Mouse (Mus musculus) frontal cortex, postnatal 14 days (tissue): ENCODE results near the gene Flot2.
A peak's percentile ranks its signal among the peaks of the same experiment; 100 is the strongest.
"Not testable (repeated sequence)": the region's sequence is repeated elsewhere in the genome, so short reads cannot be mapped to it uniquely, and the experiment has no call there.

ENCODE experiments used
- DNase-seq, 2 experiments: peaks; one replicate each; pipeline ENCODE4 v3.0.0; 2022; ENCODE audit warnings: low spot score in 2 of 2

The Flot2 gene

DNA sequence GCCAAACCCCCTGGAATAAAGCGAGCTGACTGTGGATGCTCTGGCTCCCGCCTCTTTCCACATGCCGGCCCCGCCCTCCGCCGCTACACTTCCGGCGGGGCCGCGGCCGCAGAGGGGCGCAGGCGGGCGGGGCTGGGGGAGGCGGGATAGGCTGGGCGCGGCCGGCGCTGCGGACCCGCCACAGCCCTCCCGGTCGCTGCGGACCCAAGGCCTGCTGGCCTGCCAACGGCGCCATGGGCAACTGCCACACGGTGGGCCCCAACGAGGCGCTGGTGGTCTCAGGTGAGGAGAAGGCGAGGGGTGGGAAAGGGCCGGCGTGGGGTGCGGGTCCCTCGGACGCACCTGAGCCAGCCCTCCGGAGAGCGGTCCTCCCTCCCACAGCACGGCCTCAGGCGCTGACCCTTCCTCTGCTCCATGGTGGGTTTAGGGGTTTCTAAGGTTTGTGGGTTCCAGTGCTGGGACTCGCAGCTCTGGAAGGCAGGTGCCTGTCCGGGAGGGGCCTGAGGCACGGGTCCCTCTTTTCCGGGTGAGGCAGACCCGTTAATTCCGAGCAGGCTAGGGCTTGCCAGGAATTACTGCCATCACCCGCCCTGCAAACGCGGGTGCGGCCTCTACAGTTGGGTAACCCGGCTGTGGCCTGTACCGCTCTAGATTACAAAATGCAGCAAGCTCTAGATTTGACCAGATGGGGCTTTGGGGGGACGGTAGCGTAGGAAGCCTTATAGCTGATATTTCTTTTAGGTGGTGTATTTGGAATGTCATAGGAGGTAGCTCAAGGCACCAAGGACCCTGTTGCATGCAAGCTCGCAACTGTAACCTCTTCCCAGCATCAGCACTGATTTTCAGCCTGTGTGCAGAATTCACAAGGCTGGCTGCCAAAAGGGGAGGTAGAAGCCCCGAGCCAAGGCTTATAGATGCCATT, at the start of gene Flot2:
TSS of gene Flot2 (plus strand) at position 101 of the 922 bp plus-strand sequence.
- DNase-seq = peak in 1 of 2 experiments; percentile 28

DNA sequence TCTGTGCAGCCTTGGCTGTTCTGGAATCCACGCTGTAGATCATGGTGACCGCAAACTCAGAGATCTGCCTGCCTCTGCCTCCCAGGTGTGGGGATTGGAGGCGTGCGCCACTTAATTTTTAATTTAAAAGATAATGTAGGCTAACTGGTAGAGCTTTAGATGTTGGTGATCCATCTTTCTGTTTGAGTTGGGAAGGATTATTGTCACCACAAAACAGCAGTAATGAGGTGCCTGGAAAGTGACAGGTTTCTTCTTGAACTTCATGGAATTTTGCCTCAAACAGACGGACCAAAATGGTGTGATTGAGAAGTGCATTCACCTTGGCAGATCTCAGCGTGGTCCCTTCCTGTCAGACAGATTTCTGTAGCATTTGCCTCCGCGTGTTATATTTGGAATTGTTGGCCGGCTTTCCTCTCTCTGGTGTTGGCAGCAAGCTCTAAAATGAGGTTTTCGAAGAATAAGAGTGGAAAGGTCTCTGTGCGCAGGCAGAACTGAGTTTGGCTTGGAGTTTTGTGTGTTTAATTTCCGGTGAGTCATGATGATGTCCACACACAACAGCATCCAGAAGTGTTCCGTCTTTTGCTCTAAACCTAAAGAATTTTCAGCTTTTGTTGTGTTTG, 48.5 kb upstream of the Flot2 start:
- DNase-seq = no peak

DNA sequence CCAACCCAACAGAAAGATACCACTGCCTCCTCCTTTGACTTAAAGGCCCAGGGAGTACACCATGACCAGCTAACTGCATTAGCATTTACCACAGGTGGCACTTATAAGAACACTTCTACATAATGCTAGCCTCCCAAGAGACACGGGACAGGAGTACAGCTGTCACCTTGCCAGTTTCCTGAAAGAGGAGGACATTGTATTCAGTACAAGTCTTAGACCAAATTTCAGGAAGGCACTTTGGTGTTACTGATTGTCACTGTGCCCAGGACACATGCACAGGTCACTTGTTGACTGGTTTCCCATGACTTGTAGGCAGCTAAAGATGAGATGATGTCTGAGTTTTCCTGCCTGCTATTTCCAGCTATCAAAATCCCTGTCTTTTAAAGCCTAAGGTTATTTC, 42.2 kb upstream of the Flot2 start:
- DNase-seq = no peak

DNA sequence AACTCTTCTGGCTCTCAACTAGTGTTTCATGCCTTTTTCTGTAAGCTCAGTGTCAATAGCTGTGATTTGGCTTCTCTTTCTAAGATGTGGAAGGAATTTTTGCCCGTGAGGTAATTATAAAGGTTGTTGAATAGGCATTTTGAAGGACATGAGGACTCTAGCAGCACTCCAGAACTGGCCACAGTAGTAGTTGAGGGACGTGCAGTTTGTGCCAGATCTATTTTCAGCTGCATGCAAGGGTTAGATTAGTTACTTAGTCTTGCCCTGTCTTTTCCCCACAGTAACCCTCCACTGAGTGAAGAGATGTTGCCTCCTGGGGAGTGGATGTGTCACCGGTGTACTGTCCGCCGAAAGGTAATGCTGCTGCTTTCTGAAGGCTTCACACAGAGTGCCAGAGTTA, 31.3 kb upstream of the Flot2 start:
- DNase-seq = no peak

DNA sequence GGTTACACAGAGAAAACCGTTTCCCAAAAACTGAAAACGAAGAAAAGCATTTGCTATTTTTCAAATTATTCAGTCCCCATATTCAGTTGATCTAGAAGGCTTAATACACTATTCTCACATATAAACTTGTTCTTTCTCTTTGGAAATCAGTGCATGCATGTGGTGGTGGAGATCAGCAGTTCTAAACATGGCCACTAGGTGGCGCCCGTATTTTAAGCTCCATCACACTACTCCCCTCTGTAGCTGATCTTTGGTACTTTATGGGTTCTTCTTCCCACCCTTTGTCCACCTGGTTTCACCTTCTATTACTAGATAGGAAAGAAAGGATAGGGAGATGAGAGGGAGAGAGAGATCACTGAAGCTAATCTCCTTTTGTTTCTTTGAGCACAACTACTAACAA, 18.1 kb upstream of the Flot2 start:
- peak in 1 of 2 experiments; percentile 72 for DNase-seq

DNA sequence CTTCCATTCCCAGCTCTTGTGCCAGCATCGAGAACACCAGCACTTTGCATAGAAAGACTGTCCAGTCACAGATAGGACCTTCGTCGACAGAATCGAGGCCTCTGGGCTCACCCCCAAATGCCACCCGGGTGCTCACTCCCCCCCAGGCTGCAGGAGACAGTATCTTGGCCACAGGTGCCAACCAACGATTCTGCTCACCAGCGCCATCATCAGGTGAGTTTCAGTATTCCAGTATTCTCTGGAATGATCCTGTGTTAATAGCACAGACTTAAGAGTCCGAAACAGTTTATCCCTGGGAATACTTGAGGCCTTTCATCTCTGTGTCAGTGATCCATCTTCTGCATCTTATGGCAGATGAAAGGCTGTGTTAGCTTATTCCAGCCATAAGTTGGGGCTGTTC, 14.1 kb upstream of the Flot2 start:
- no peak for DNase-seq

DNA sequence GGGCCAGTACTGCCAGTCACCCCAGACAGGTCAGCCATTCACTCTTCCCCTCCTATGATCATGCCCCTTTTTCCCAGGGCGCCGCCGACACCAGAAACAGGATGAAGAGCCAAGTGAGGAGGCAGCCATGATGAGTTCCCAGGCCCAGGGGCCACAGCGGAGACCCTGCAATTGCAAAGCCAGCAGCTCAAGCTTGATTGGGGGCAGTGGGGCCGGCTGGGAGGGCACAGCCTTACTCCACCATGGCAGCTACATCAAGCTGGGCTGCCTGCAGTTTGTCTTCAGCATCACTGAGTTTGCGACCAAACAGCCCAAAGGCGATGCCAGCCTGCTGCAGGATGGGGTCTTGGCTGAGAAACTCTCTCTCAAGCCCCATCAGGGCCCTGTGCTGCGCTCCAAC, 8.5 kb upstream of the Flot2 start:
- no peak for DNase-seq

DNA sequence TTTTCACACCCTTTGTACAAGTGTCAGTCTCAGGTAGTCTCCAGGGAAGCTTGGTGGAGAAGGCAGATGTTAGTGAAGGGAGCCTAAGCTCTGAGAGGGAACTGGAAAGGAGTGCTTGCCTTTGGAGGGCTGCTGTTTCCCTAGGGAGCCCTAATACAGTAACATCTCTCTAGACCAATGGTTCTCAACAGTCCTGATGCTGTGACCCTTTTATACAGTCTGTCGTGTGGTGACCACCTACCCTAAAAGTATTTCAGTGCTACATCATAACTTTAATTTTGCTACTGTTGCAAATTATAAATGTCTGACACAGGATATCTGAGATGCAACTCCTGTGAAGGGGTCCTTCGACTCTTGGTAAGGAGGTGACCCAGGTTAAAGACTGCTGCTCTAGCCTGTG, 7.1 kb upstream of the Flot2 start:
- DNase-seq = no peak

DNA sequence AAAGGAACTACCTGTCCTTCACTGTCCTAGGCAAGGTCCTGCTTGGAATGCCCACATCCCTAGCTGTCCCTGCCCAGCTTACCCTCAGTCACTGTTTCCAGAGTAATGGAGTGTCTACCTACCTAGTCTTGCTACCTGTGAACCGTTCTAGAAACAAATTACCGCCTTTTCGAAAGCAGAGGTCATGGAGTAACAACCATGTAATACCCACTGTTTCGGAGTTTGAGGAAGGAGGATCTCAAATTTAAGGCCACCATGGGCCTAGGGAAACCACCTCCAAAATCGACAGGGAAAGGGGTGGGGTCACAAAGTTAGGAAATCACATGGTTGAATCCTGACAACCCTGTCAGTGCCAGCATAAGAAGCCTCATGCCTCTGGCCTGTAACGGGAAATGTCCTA, 6.3 kb upstream of the Flot2 start:
- no peak for DNase-seq

DNA sequence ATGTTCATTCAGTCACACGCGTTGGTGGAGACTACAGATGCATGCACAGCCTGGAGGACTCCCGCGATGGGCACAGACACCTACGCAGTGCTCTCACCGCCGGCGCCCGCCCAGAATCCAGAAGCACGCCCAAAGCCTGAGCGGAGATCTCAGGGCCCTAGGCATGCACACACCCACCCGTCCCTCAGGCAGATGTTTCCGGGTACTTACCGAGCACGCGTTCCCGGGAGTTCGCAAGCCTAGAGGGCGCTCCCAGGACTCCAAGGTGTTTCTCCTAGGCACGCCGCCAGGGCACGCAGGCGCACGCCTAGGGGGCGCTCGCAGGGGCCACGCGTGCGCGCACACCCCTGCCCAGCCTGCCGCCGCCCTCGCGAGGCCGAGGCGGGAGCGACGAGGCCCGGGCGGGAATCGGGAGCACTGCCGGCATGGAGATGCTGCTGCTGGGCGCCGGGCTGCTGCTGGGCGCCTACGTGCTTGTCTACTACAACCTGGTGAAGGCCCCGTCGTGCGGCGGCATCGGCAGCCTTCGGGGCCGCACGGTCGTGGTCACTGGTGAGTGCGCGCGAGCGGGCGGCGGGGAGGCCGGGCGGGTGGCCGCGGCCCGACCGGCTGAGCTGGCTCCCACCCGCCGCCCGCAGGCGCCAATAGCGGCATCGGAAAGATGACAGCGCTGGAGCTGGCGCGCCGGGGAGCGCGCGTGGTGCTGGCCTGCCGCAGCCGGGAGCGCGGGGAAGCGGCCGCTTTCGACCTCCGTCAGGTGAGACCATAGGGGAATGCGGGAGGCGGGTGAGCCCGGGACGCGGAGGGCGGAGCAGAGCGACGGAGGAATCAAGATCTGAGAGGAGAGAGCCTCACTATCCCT, 5.6 kb upstream of the Flot2 start, which contains the start of gene Dhrs13:
TSS of gene Dhrs13 (plus strand) at position 334 of the 862 bp plus-strand sequence.
- peak; percentile 83 for DNase-seq

DNA sequence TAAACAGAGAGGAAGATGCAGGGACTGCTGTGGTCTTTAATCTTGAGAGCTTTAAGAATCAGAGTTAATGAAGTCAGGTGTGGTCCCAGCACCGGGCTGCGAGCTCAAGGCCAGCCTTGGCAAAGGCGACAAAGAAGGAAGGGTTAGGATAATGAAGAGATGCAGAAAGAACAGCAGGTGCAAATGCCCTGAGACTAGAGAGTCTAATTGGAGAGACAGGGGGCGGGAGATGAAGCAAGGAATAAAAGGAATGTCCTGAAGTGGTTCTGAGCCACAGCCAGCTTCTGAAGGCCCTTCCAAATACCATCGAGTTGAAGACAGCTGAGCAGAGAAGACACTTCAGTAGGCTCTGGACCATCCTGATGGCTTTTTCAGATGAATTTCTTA, 4.9 kb upstream of the Flot2 start:
- no peak for DNase-seq

DNA sequence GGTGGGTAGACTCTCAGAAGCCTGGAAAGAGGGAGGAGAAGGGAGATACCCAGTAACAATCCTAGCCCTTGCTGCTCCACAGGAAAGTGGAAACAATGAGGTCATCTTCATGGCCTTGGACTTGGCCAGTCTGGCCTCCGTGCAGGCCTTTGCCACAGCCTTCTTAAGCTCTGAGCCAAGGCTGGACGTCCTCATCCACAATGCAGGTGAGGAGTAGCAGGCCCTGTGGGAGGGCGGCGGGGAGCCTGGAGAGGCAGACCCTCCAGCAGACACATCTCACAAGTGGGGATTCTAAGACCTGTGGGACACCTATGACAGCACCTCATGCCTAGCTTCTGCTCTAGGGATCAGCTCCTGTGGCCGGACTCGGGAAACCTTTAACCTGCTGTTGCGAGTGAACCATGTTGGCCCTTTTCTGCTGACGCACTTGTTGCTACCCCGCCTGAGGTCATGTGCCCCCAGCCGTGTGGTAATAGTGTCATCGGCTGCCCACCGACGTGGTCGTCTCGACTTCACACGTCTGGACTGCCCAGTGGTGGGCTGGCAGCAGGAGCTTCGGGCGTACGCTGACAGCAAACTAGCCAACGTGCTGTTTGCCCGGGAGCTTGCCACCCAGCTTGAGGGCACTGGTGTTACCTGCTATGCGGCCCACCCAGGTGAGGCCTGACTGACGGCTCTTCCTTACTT, 3.7 kb upstream of the Flot2 start:
- no peak for DNase-seq

DNA sequence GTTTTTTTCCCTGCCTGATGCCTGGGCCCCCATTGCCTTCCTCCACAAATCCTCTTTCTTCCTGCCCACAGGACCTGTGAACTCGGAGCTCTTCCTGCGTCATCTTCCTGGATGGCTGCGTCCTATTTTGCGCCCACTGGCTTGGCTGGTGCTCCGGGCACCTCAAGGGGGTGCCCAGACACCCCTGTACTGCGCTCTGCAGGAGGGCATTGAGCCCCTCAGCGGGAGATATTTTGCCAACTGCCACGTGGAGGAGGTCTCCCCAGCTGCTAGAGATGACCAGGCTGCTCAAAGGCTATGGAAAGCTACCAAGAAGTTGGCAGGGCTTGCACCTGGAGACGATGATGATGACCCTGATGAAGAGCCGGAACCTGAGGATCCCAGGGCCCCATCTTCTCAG, 940 bp upstream of the Flot2 start:
- DNase-seq = no peak

DNA sequence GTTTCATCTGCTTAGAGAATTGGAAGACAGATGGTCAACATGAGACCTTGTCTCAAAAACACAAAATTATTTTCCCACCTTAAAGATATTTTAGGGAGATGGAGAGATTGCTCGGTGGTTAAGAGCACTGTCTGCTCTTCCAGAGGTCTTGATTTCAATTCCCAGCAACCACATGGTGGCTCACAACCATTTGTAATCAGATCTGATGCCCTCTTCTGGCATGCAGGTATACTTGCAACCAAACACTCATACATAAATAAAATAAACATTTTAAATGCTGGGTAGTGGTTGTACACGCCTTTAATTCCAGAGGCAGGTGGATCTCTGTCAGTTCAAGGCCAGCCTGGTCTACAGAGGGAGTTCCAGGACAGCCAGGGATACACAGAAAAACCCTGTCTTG, 3.1 kb downstream of the Flot2 start:
- no peak for DNase-seq

DNA sequence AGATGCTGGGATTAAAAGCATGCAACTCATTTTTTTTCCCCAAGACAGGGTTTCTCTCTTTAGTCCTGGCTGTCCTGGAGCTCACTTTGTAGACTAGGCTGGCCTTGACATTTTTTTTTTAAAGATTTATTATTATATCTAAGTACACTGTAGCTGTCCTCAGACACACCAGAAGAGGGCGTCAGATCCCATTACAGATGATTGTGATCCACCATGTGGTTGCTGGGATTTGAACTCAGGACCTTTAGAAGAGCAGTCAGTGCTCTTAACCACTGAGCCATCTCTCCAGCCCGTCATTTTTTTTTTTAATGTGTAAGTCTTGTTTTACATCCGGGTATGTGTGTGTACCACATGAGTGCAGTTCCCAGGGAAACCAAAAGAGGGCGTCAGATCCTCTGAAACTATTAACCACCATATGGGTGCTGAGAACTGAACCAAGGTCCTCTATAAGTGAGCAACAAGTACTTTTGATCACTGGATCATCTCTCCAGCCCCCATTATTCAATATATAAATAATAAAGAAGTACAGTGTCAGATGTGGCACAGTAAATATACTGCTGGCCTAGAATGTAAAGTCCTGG, 4.6 kb downstream of the Flot2 start:
- not testable (repeated sequence) for DNase-seq

DNA sequence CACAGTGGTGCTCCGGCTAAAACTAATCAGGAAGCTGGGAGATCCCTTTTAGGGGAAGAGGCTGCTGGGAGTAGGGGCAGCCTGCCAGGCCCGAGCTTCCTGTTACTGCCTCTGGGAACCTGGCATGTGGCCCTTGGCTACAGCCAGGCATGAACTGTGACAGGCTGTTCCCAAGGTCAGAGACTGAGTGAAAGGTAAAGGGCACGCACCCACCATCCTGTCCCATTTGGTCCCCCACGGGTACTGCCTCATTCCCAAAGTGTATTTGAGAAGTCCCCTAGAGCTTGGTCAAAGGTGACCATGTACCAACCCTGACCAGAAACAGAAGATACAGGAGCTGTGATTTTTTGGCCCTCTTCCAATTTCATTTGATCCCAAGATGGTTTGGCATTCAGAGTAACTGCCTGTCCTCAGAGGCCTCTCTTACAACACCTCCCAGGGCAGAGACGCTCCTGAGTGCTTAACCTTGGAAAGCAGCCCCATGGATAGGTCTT, 7.1 kb downstream of the Flot2 start:
- no peak for DNase-seq

DNA sequence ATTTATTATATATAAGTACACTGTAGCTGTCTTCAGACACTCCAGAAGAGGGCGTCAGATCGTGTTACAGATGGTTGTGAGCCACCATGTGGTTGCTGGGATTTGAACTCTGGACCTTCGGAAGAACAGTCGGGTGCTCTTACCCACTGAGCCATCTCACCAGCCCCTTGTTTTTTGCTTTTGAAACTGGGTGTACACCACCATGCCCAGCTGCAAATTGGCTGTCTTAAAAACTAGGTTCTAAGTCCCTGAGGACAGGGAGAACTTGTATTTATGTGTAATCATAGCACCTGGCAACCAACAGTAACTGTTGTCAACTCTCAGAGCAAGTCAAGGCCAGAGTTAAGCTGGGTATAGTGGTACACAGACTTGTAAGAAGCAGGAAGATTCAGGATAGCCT, 10.9 kb downstream of the Flot2 start:
- DNase-seq = not testable (repeated sequence)

DNA sequence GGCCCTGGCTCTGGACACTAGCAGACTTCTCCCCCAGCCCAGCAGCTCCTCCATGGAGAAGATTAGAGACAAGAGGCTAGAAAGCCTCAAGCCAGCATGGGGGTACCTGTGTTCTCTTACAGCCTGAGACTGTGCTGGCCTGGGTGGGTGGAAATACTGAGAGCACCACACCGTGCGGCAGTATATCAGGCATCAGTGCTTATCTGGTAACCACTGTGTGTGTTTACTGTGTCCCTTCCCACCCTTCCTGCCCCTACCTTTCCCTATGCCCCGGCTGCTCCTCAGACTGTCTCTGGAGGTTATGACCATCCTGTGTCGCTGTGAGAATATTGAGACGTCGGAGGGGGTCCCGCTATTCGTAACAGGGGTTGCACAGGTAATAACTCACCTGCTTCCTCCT, 15.3 kb downstream of the Flot2 start:
- no peak for DNase-seq

DNA sequence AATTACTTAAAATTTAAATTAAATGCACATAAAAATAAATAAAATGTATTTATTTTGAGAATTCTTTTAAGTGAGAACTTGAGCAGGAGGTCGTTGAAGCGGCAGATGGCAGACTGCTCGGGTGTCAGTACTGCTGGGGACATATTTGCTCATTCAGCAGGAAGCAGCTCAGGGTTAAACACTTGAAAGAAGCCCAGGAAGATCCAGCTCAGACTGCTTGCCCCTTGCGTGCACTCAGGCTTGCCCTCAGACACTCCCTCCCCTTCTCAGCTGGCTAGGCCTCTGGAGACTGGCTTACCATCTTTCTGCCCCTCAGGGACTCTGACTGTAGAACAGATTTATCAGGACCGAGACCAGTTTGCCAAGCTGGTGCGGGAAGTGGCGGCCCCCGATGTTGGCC, 19.2 kb downstream of the Flot2 start:
- no peak for DNase-seq

DNA sequence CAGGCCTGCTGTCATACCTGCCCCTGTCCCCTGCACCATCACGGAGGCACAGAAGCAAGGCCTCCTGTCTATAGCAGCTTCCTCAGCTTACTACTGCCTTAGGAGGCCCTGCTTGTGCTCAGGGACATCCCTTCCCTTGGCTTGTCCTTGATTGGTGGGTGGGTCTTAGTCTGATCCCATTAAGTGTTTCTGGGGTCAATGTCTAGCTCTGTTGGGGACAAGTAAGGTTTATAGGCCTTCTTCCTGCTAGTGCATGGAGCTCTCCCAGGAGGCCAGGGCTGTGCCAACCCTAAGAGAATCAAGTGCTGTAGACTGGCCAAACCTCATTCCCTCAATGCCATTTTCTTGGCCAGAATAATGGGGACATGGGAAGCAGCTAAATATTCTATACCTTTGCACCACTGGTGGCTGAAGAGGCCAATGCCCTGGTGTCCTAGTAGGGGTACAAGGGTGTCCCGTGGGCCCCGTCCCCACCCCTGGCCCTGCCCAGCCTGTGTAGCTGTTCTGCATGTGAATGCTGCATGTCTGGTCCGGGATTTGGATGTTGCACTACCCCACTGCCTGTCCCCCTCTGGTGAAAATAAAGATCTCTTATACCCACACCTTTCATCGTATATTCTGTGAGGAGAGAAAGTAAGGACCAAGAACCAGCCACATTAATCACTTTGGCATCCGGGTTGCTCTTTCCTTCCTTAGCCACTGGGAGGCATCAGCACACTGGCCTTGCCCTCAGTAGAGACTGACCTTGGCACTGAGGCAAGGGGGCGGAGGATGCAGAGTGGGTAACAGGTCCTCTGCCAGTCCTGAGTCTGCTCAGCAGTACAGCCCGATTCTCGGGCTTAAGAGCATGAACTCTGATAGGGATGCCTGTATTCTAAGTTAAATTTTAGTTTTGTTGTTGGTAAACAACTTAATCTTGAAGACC, 22.4 kb downstream of the Flot2 start:
- DNase-seq = peak; percentile 40 to 55
